Mouse (Mus musculus) spleen, adult 18-20 months (tissue): ENCODE measurements around the gene Rec8.
A peak's percentile ranks its signal among the peaks of the same experiment; 100 is the strongest.

ENCODE experiments used
- DNase-seq, 2 experiments: peaks; one replicate each; pipeline ENCODE4 v3.0.0; 2022; ENCODE audit warnings: mixed read lengths in 2 of 2

The Rec8 gene

GRCm38 (mm10) chr14:55643060-55643907 lies 25.4 kb downstream of the Rec8 start, which contains the start of gene Tm9sf1:
Gene Tm9sf1 (minus strand): TSS chr14:55643806.
- DNase-seq: peak; percentile 75 to 87

- no peak for DNase-seq
Observed at GRCm38 (mm10) chr14:55644261-55644888, 26.5 kb downstream of the Rec8 start.

GRCm38 (mm10) chr14:55649884-55650283 lies 32.0 kb downstream of the Rec8 start, which contains the start of gene Tssk4:
Gene Tssk4 (plus strand): TSS chr14:55650184.
- no peak for DNase-seq

GRCm38 (mm10) chr14:55651528-55651927 lies 33.7 kb downstream of the Rec8 start:
- DNase-seq: no peak

- DNase-seq: no peak
Observed at GRCm38 (mm10) chr14:55656935-55657334, 39.1 kb downstream of the Rec8 start.

GRCm38 (mm10) chr14:55658011-55658410 lies 40.2 kb downstream of the Rec8 start:
- no peak for DNase-seq

- DNase-seq: peak; percentile 56 to 68
Observed at GRCm38 (mm10) chr14:55659960-55660573, 42.2 kb downstream of the Rec8 start, which contains the start of gene Mdp1. Gene Mdp1 (minus strand): TSS chr14:55660508.

- DNase-seq: no peak
Observed at GRCm38 (mm10) chr14:55660636-55661035, 42.8 kb downstream of the Rec8 start.

- no peak for DNase-seq
Observed at GRCm38 (mm10) chr14:55671486-55671832, 53.6 kb downstream of the Rec8 start.

- DNase-seq: peak; percentile 81 to 82
Observed at GRCm38 (mm10) chr14:55671833-55672740, 54.2 kb downstream of the Rec8 start, which contains the start of the genes Gmpr2 and Nedd8. Gene Gmpr2 (plus strand): TSS chr14:55671941. Gene Nedd8 (minus strand): TSS chr14:55672124.

GRCm38 (mm10) chr14:55672741-55673060 lies 54.9 kb downstream of the Rec8 start:
- no peak for DNase-seq
